Mouse (Mus musculus): ENCODE results near the gene Suz12. TPM values are rescaled to one million over a fixed set of nuclear protein-coding genes. Genes with fewer than 3 reads are reported as not detected.

The Suz12 gene
- polyA plus RNA-seq (2015; fragmentation: Nextera tagmentation; extraction: Ambion mirVana): 10.6 and 14.7 TPM in 2 replicates

GRCm38 (mm10) chr11:79992592-79993355, at the start of gene Suz12:
Suz12 (plus strand) TSS chr11:79993106.

GRCm38 (mm10) chr11:79962125-79962876, 30.6 kb upstream of the Suz12 start, which contains the start of gene Utp6:
Utp6 (minus strand) TSS chr11:79962390.

GRCm38 (mm10) chr11:80080826-80081728, 88.2 kb downstream of the Suz12 start, which contains the start of gene Crlf3:
Crlf3 (minus strand) TSS chr11:80080991.

Other genes with a start within 250 kb of the Suz12 start
- 20.1 and 33.0 TPM in 2 replicates for gene Utp6, start 30.7 kb upstream of the Suz12 start, polyA plus RNA-seq (2015; fragmentation: Nextera tagmentation; extraction: Ambion mirVana)
- gene Crlf3, start 87.9 kb downstream of the Suz12 start, polyA plus RNA-seq (2015; fragmentation: Nextera tagmentation; extraction: Ambion mirVana): 22.4 and 23.9 TPM in 2 replicates
- gene Atad5, start 96.3 kb downstream of the Suz12 start, polyA plus RNA-seq (2015; fragmentation: Nextera tagmentation; extraction: Ambion mirVana): 2.5 and 3.8 TPM in 2 replicates
- gene Tefm, start 149.1 kb downstream of the Suz12 start, polyA plus RNA-seq (2015; fragmentation: Nextera tagmentation; extraction: Ambion mirVana): 38.8 and 53.8 TPM in 2 replicates
- gene Adap2, start 161.0 kb downstream of the Suz12 start, polyA plus RNA-seq (2015; fragmentation: Nextera tagmentation; extraction: Ambion mirVana): 2.5 and 5.5 TPM in 2 replicates
- gene Rnf135, start 190.7 kb downstream of the Suz12 start, polyA plus RNA-seq (2015; fragmentation: Nextera tagmentation; extraction: Ambion mirVana): 10.3 and 17.5 TPM in 2 replicates
- 31.3 and 52.9 TPM in 2 replicates for gene Rhot1, start 215.9 kb downstream of the Suz12 start, polyA plus RNA-seq (2015; fragmentation: Nextera tagmentation; extraction: Ambion mirVana)